Mouse (Mus musculus): ENCODE measurements around the gene Noct.
"Not testable (repeated sequence)": the region's sequence is repeated elsewhere in the genome, so short reads cannot be mapped to it uniquely, and the experiment has no call there.

The Noct gene

GRCm38 (mm10) chr3:51224363-51225225 lies at the start of gene Noct:
Gene Noct (plus strand): TSS chr3:51224447.
- in situ Hi-C loops (cut with MboI; ENCODE audit: low sequenced_read_pairs): no loop called here

GRCm38 (mm10) chr3:51178158-51178557 lies 46.1 kb upstream of the Noct start:
- in situ Hi-C loops (cut with MboI; ENCODE audit: low sequenced_read_pairs): no loop called here

- in situ Hi-C loops (cut with MboI; ENCODE audit: low sequenced_read_pairs): no loop called here
Measured at GRCm38 (mm10) chr3:51179460-51180146, 44.6 kb upstream of the Noct start.

- in situ Hi-C loops (cut with MboI; ENCODE audit: low sequenced_read_pairs): no loop called here
Measured at GRCm38 (mm10) chr3:51180341-51180940, 43.8 kb upstream of the Noct start.

- in situ Hi-C loops (cut with MboI; ENCODE audit: low sequenced_read_pairs): no loop called here
Measured at GRCm38 (mm10) chr3:51182455-51182854, 41.8 kb upstream of the Noct start.

- in situ Hi-C loops (cut with MboI; ENCODE audit: low sequenced_read_pairs): not testable (repeated sequence)
Measured at GRCm38 (mm10) chr3:51183508-51183907, 40.7 kb upstream of the Noct start.

GRCm38 (mm10) chr3:51183967-51184366 lies 40.3 kb upstream of the Noct start:
- in situ Hi-C loops (cut with MboI; ENCODE audit: low sequenced_read_pairs): not testable (repeated sequence)

- in situ Hi-C loops (cut with MboI; ENCODE audit: low sequenced_read_pairs): no loop called here
Measured at GRCm38 (mm10) chr3:51184715-51185114, 39.5 kb upstream of the Noct start.

GRCm38 (mm10) chr3:51185406-51185805 lies 38.8 kb upstream of the Noct start:
- in situ Hi-C loops (cut with MboI; ENCODE audit: low sequenced_read_pairs): no loop called here

- in situ Hi-C loops (cut with MboI; ENCODE audit: low sequenced_read_pairs): no loop called here
Measured at GRCm38 (mm10) chr3:51194075-51194474, 30.2 kb upstream of the Noct start.

- in situ Hi-C loops (cut with MboI; ENCODE audit: low sequenced_read_pairs): no loop called here
Measured at GRCm38 (mm10) chr3:51195321-51195720, 28.9 kb upstream of the Noct start.

GRCm38 (mm10) chr3:51195736-51196135 lies 28.5 kb upstream of the Noct start:
- in situ Hi-C loops (cut with MboI; ENCODE audit: low sequenced_read_pairs): no loop called here

GRCm38 (mm10) chr3:51196724-51197111 lies 27.5 kb upstream of the Noct start:
- in situ Hi-C loops (cut with MboI; ENCODE audit: low sequenced_read_pairs): no loop called here

GRCm38 (mm10) chr3:51197112-51197731 lies 27.0 kb upstream of the Noct start:
- in situ Hi-C loops (cut with MboI; ENCODE audit: low sequenced_read_pairs): no loop called here

GRCm38 (mm10) chr3:51198291-51198690 lies 26.0 kb upstream of the Noct start:
- in situ Hi-C loops (cut with MboI; ENCODE audit: low sequenced_read_pairs): no loop called here

GRCm38 (mm10) chr3:51199130-51199529 lies 25.1 kb upstream of the Noct start:
- in situ Hi-C loops (cut with MboI; ENCODE audit: low sequenced_read_pairs): no loop called here

GRCm38 (mm10) chr3:51200311-51200710 lies 23.9 kb upstream of the Noct start:
- in situ Hi-C loops (cut with MboI; ENCODE audit: low sequenced_read_pairs): no loop called here

- in situ Hi-C loops (cut with MboI; ENCODE audit: low sequenced_read_pairs): no loop called here
Measured at GRCm38 (mm10) chr3:51200894-51201293, 23.4 kb upstream of the Noct start.

- in situ Hi-C loops (cut with MboI; ENCODE audit: low sequenced_read_pairs): no loop called here
Measured at GRCm38 (mm10) chr3:51201986-51202385, 22.3 kb upstream of the Noct start.

GRCm38 (mm10) chr3:51202491-51202987 lies 21.7 kb upstream of the Noct start:
- in situ Hi-C loops (cut with MboI; ENCODE audit: low sequenced_read_pairs): no loop called here

GRCm38 (mm10) chr3:51203906-51204305 lies 20.3 kb upstream of the Noct start:
- in situ Hi-C loops (cut with MboI; ENCODE audit: low sequenced_read_pairs): no loop called here

Data from CH12F3 (cell line).